Mouse (Mus musculus): Measurements from ENCODE around the gene Arhgef17. TPM values are rescaled to one million over a fixed set of nuclear protein-coding genes. Genes with fewer than 3 reads are reported as not detected.
"Not testable (repeated sequence)": the region's sequence is repeated elsewhere in the genome, so short reads cannot be mapped to it uniquely, and the experiment has no call there.

Gene Arhgef17
- polyA plus RNA-seq, 1 experiment from 2014 or later: 9.3 TPM

DNA sequence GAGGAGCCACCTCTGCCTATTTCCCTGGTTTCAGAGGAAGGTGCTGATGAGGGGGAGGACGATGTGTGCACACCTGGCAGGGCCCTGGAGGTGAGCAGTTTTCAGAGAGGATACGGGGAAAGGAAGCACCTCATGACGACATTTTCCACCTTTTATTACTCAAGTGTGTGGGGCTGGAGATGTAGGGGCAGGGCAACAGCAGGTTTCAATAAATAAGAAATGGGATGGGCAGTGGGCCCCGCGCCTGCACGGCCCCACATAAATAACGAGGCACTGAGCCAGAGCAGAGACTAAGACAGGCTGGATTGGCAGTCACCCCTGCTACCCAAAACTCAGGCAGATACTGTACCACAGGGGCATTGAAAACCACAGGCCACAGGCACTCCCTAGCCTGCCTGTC is 85.9 kb downstream of the Arhgef17 start:
- H3K9me3 ChIP-seq; H3K27me3 ChIP-seq (replicated peaks; ENCODE audit: low read depth, poor library complexity, severe bottlenecking); H3K4me3 ChIP-seq; DNase-seq (ENCODE audit: low spot score); H3K27ac ChIP-seq (replicated peaks); H3K4me1 ChIP-seq: not testable (repeated sequence)
- H3K36me3 ChIP-seq (replicated peaks): peaks cover 42% of the 10 kb centered on the region
- 77% methylated on average over 7 of the region's 7 CpGs for WGBS

DNA sequence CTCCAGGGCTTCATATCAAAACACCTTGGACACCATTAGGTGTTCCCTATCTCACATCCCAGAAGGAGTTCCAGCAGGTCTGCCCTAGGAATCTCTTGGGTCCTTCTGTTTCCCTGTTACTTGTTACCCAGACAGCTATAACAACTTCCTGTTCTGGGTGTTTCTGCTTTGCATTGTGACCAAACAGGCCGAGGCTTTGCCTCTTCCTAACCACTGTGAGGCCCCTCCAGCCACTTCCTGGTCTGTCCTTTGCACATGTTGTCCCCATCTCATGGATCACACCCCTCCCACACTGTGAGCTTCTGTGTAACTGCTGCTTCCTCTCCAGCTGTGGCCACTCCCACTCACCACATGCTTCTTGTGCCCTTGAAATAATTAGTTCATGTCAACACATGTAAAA is 86.5 kb downstream of the Arhgef17 start:
- Histone ChIP-seq H3K36me3 (replicated peaks) (peaks cover 42% of the 10 kb centered on the region), H3K4me3 (no peak overlapping the region), H3K27ac (replicated peaks) (no peak overlapping the region), H3K4me1 (peaks cover 7% of the 10 kb centered on the region), H3K9me3 (no peaks in the 10 kb centered on the region), H3K27me3 (replicated peaks; ENCODE audit: low read depth, poor library complexity, severe bottlenecking) (no peaks in the 10 kb centered on the region)
- 38% methylated on average over 1 of the region's 1 CpGs for WGBS
- no peak for DNase-seq (ENCODE audit: low spot score)

DNA sequence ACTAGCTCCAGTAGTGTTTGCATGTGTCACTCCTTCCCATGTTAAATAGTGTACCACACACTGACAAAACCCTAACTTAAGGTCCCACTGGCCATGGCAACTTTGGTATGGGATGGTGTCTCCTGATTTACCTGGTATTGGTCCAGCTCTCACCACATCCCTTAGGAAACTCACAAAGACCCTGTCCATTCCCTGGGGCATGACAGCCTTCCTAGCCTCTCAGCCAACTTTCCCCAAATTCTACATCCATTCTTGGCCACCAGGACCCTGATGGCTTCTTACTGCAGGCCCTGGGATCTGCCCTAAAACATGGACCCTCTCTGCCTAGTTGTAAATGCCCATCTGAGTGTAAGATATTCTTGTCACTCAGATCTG is 86.9 kb downstream of the Arhgef17 start:
- Histone ChIP-seq H3K36me3 (replicated peaks) (peaks cover 39% of the 10 kb centered on the region), H3K27ac (replicated peaks) (no peak overlapping the region)

DNA sequence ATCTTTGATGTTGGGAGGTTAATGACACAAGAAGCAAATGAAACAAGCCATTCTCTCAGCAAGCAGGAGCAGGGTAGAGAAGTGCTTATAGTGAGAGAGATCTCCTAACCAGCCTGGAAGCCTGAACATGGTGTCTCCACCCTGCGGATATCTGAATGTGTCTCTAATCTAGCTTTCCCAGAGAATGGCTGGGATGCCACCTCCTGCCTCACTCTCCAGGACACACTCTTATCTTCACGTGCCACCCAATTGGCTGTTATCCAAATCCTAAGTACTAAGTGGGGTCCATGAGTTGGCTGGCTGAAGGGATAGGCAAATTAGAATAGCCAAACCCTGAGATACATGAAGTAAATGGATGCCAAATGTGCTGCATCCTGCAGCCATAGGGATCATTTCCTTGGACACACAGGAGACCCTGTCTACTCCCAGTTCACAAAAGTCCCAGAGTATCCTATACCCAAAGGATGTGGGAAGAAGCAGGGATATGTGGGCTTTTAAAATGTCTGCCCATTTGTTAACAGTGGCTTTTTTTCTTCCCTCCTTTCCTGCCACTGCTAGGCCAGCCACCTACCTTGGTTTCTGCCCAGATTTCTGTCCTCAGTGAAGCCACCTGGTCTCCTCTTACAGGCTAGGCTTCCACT is 87.4 kb downstream of the Arhgef17 start:
- Histone ChIP-seq H3K4me1 (peaks cover 7% of the 10 kb centered on the region), H3K27ac (replicated peaks) (no peak overlapping the region), H3K36me3 (replicated peaks) (peaks cover 40% of the 10 kb centered on the region), H3K9me3 (no peaks in the 10 kb centered on the region), H3K4me3 (no peak overlapping the region), H3K27me3 (replicated peaks; ENCODE audit: low read depth, poor library complexity, severe bottlenecking) (no peaks in the 10 kb centered on the region)
- 79% methylated on average over 2 of the region's 2 CpGs for WGBS
- DNase-seq (ENCODE audit: low spot score): no peak

More for the DNA sequence above, 86.9 kb downstream of the Arhgef17 start:
- H3K4me3 ChIP-seq: no peak overlapping the region
- H3K4me1 ChIP-seq: peaks cover 7% of the 10 kb centered on the region
- H3K27me3 ChIP-seq (replicated peaks; ENCODE audit: low read depth, poor library complexity, severe bottlenecking): no peaks in the 10 kb centered on the region
- no peaks in the 10 kb centered on the region for H3K9me3 ChIP-seq
- no peak for DNase-seq (ENCODE audit: low spot score)

DNA sequence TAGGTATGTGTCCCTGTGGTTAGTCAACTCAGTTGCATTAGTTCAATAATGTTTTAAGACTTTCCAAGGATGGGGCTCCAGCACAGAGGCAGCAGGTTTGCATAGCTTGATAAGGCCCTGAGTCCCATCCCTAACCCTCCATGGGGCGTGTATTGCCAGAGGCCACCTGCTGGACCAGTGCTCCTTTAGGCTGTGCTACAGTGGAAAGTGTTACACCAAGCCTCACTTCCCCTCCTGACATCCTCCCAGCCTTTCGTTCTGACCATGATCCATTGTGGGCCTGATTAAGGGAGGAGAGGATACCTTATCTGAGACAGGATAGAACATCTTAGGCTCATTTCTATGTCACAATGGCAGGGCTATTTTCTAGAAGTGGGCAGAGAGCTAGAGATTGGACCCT is 88.0 kb downstream of the Arhgef17 start:
- WGBS: 87% methylated on average over 2 of the region's 2 CpGs

DNA sequence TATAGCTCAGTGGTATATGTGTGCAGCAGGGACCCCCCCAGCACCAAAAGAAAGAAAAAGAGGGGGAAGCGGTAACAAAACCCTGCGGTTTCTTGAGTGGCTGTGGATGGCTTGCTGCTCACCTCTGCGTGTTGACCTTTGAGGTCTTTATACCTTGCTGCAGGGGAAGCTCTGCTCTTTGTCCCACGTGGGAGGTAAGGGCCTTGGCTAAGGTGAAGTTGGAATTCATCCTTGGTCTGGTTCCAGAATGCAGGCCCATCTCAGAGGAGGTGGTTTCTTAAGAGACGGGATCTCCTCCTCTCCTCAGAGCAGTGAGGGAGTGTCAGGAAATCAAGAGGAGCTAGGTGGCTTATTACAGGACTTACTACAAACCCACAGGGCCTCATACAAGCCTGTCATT is 89.7 kb downstream of the Arhgef17 start:
- H3K4me1 ChIP-seq: peaks cover 7% of the 10 kb centered on the region
- H3K27me3 ChIP-seq (replicated peaks; ENCODE audit: low read depth, poor library complexity, severe bottlenecking): no peaks in the 10 kb centered on the region
- no peak for DNase-seq (ENCODE audit: low spot score)
- H3K27ac ChIP-seq (replicated peaks): no peak overlapping the region
- H3K9me3 ChIP-seq: no peaks in the 10 kb centered on the region
- 85% methylated on average over 5 of the region's 5 CpGs for WGBS
- H3K4me3 ChIP-seq: no peak overlapping the region
- H3K36me3 ChIP-seq (replicated peaks): peaks cover 46% of the 10 kb centered on the region

More for the DNA sequence above, 88.0 kb downstream of the Arhgef17 start:
- DNase-seq (ENCODE audit: low spot score): no peak
- Histone ChIP-seq H3K4me3 (no peak overlapping the region), H3K9me3 (no peaks in the 10 kb centered on the region), H3K27me3 (replicated peaks; ENCODE audit: low read depth, poor library complexity, severe bottlenecking) (no peaks in the 10 kb centered on the region), H3K4me1 (peaks cover 7% of the 10 kb centered on the region), H3K36me3 (replicated peaks) (peaks cover 41% of the 10 kb centered on the region), H3K27ac (replicated peaks) (no peak overlapping the region)

DNA sequence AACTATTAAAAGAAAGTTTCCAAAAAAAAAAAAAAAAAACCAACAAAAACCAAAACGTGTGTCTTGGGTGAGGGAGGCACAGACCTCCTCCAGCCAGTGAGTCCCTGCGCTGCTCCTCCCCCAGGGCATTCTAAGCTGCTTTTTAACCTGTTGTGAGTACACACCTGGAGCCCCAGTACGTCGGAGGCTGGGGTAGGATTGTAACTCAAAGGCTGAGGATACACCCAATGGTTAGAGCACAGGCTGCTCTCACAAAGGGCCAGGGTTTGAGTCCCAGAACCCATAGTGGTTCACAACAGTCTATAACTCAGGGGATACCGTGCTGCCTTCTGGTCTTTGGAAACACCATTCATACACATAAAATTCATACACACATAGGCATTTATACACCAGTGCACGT is 90.3 kb downstream of the Arhgef17 start:
- peaks cover 47% of the 10 kb centered on the region for H3K36me3 ChIP-seq (replicated peaks)
- no peak overlapping the region for H3K27ac ChIP-seq (replicated peaks)
- no peak for DNase-seq (ENCODE audit: low spot score)
- WGBS: 91% methylated on average over 6 of the region's 6 CpGs
- no peaks in the 10 kb centered on the region for H3K9me3 ChIP-seq
- H3K27me3 ChIP-seq (replicated peaks; ENCODE audit: low read depth, poor library complexity, severe bottlenecking): no peaks in the 10 kb centered on the region
- H3K4me1 ChIP-seq: peaks cover 7% of the 10 kb centered on the region
- H3K4me3 ChIP-seq: no peak overlapping the region

DNA sequence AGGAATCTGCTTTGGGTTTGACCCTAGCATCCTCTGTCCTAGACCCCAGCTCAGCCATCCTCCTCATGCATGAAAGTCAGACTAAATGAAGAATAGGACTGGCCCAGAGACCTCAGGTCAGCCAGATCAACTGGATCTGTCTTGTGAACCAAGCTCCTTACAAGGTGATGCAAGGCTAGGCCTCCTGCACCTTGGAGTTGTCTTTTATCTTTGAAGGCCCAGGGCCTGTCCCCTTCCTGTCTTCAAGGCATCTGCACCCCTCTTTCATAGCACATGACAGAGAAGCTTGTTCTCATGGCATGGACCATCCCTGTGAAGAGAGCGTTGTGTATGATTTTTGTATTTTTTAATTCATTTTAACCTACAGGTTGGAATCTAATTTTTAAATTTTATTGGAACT is 91.0 kb downstream of the Arhgef17 start:
- 100% methylated on average over 1 of the region's 1 CpGs for WGBS
- DNase-seq (ENCODE audit: low spot score): no peak
- Histone ChIP-seq H3K27me3 (replicated peaks; ENCODE audit: low read depth, poor library complexity, severe bottlenecking) (no peaks in the 10 kb centered on the region), H3K9me3 (no peaks in the 10 kb centered on the region), H3K36me3 (replicated peaks) (peaks cover 54% of the 10 kb centered on the region), H3K27ac (replicated peaks) (no peak overlapping the region), H3K4me1 (peaks cover 5% of the 10 kb centered on the region), H3K4me3 (no peak overlapping the region)

DNA sequence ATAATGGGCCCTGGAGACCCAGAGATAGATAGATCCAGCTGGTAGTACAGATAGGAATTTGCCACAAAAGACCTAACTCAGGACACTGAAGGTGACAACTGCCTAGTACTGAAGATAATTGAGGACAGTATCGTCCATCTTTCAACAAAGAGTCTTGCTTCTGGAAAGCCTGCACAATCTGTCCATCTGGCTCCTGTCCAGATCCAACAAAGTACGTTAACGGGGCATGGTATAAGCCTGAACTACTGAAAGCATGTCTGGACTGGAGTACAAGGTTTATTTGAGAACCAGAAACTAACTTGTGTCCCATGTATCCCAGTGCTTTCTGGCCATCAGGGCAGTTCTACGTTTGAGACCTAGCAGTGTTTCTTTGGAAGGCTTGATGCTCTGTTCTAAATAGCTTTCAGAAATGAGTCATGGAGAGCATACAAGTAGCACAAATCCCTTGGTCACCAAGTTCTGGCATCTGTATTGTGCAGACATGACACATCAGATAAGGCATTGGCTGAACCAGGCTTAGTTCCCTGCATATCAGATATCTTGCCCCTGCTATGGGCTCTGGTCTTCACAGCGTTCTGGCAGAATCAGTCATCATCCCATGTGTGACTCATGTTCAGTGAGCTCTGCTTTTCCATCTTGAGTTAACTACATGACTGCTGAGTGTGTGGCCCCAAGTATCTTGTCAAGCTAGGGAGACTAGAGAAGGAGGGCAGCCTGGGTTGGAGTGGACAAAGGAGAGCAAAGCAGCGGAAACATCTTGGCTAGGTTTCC is 92.1 kb downstream of the Arhgef17 start:
- Histone ChIP-seq H3K36me3 (replicated peaks) (peaks cover 65% of the 10 kb centered on the region), H3K4me1 (no peaks in the 10 kb centered on the region), H3K4me3 (no peak overlapping the region), H3K27me3 (replicated peaks; ENCODE audit: low read depth, poor library complexity, severe bottlenecking) (no peaks in the 10 kb centered on the region), H3K9me3 (no peaks in the 10 kb centered on the region), H3K27ac (replicated peaks) (no peak overlapping the region)
- DNase-seq (ENCODE audit: low spot score): no peak
- WGBS: 90% methylated on average over 6 of the region's 6 CpGs

DNA sequence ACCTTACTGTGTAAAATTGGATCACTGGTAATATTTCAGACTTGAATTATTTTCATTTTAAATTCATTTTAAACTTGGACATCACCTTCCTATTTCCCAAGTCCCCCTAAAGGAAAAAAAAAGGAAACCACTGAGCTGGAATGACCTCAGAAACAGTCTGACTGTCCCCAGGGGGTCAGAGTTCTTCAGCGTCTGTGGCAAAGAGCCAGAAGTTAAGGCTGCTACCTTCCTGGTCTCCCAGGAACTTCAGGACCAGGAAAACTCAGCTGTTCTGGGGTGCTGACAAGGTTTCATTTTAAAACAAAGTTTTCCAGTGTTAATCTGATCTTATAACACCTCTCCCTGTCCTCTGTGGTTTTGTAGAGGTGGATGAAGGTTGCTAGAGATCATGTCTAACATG is 94.2 kb downstream of the Arhgef17 start:
- WGBS: 69% methylated on average over 1 of the region's 1 CpGs
- Histone ChIP-seq H3K4me1 (no peaks in the 10 kb centered on the region), H3K27me3 (replicated peaks; ENCODE audit: low read depth, poor library complexity, severe bottlenecking) (no peaks in the 10 kb centered on the region), H3K27ac (replicated peaks) (no peak overlapping the region), H3K4me3 (no peak overlapping the region), H3K36me3 (replicated peaks) (peaks cover 78% of the 10 kb centered on the region), H3K9me3 (no peaks in the 10 kb centered on the region)
- no peak for DNase-seq (ENCODE audit: low spot score)

DNA sequence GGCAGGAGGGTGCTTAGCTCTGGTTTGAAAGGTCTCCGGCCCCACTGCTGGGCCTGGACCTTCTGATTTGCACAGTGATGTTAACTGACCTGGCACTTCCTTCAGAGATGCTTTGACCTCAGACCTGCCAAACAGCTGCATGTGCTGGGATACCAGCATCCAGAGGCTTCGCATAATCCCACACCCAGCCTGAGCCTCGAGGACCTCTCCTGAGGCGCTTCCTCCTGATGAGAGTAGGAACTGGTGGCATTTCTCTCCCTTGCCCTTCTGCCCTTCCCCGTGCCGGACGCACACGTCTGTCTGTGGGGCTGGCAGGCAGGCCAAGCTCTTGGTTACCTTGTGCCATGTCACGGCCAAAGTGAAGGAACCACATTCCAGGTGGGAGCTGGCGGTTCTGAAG is 95.2 kb downstream of the Arhgef17 start:
- Histone ChIP-seq H3K27ac (replicated peaks) (no peak overlapping the region), H3K36me3 (replicated peaks) (peaks cover 71% of the 10 kb centered on the region), H3K9me3 (no peaks in the 10 kb centered on the region), H3K4me1 (no peaks in the 10 kb centered on the region), H3K4me3 (no peak overlapping the region), H3K27me3 (replicated peaks; ENCODE audit: low read depth, poor library complexity, severe bottlenecking) (no peaks in the 10 kb centered on the region)
- DNase-seq (ENCODE audit: low spot score): no peak
- 86% methylated on average over 10 of the region's 10 CpGs for WGBS

DNA sequence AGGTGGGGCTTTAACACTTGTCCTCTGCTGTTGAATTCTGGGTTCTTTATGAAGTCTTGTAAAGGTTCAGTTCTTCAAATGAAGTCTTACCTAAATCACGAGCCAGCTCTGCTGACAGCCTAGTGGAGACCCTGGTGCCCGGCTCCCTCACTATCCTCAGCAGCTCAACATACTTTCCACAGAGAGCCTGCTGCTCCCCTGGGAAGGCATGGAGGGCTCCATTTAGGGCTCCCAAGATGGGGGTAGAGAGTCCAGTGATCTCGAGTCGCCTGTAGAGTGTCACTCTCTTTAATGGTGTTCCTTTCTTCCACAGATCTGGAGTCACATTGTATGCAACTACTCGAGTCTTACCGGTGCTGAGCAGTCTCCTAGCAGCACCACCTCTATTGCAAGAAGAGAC is 96.2 kb downstream of the Arhgef17 start:
- Histone ChIP-seq H3K4me3 (no peak overlapping the region), H3K27me3 (replicated peaks; ENCODE audit: low read depth, poor library complexity, severe bottlenecking) (no peaks in the 10 kb centered on the region), H3K9me3 (no peaks in the 10 kb centered on the region), H3K4me1 (no peaks in the 10 kb centered on the region), H3K36me3 (replicated peaks) (peaks cover 73% of the 10 kb centered on the region), H3K27ac (replicated peaks) (no peak overlapping the region)
- WGBS: 88% methylated on average over 6 of the region's 6 CpGs
- DNase-seq (ENCODE audit: low spot score): no peak

DNA sequence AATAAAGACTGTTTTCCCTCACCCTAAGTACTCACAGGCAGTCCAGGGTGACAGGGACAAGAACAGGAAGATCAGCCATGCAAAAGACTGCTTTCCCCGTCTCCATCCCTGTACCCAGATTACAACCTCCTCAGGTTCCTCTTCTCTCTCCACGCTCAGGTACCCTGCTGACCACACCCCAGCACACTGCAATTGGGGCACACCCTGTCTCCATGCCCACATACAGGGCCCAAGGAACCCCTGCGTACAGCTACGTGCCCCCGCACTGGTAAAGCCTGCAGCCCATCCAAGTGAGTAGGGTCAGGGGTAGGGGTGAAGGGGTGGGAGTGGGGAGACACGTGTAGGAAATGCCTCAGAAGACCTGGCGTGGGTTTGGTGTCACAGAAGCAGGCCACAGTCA is 96.7 kb downstream of the Arhgef17 start:
- WGBS: 89% methylated on average over 7 of the region's 7 CpGs
- no peak overlapping the region for H3K4me3 ChIP-seq
- H3K27ac ChIP-seq (replicated peaks): no peak overlapping the region
- H3K27me3 ChIP-seq (replicated peaks; ENCODE audit: low read depth, poor library complexity, severe bottlenecking): no peaks in the 10 kb centered on the region
- no peaks in the 10 kb centered on the region for H3K9me3 ChIP-seq
- H3K4me1 ChIP-seq: no peaks in the 10 kb centered on the region
- DNase-seq (ENCODE audit: low spot score): no peak
- peaks cover 73% of the 10 kb centered on the region for H3K36me3 ChIP-seq (replicated peaks)

Data from embryonic facial prominence, embryonic 10.5 days (tissue).